Mouse (Mus musculus) testis, postnatal 10 days (tissue): ENCODE data around the gene Pcyt1a.
A peak's percentile ranks its signal among the peaks of the same experiment; 100 is the strongest.
"Not testable (repeated sequence)": the region's sequence is repeated elsewhere in the genome, so short reads cannot be mapped to it uniquely, and the experiment has no call there.

Experiments
- DNase-seq: peaks from one replicate; pipeline ENCODE4 v3.0.0; 2021; ENCODE audit warnings: low spot score

Gene Pcyt1a

DNA sequence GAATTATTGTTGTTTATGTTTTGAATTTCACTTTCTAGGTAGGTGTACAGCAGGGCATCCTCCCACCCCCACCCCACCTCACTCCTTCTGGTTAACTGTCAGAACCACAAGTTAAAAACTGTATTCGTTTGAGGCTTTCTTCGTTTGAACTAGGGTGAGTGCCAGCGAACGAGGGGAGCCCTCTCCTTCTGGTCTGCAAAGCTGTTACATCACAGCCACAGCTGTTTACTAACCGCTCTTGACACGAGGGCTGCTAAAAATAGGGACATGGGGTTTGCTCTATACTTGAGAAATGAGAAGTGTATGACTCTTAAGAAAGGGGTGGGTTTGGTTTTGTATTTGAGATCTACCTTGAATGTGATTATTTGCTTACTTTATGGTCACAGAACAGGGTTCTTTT lies 3.3 kb downstream of the Pcyt1a start:
- no peak for DNase-seq

- DNase-seq = no peak
Measured at GRCm38 (mm10) chr16:32434691-32435090, 4.0 kb downstream of the Pcyt1a start.

- DNase-seq = no peak
Measured at GRCm38 (mm10) chr16:32436657-32437056, 5.9 kb downstream of the Pcyt1a start.

DNA sequence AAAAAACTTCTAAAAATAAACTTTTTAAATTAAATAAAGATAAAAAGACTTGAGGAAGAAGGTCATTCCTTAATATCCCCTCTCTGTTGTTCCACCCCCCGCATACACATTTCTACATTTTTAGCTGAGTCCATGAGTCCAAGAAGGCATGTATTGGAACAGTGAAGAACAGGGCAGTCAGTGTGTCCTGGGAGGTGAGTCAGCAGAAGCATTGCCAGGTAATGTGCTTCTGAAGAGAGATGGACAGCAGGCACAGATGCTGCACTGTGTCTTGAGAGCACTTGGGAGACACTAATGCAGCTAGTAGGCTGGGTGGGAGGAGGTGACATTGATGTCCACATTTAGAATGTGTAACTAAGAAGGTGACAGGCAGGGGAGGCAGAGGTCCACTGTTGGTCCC lies 6.5 kb downstream of the Pcyt1a start:
- no peak for DNase-seq

DNA sequence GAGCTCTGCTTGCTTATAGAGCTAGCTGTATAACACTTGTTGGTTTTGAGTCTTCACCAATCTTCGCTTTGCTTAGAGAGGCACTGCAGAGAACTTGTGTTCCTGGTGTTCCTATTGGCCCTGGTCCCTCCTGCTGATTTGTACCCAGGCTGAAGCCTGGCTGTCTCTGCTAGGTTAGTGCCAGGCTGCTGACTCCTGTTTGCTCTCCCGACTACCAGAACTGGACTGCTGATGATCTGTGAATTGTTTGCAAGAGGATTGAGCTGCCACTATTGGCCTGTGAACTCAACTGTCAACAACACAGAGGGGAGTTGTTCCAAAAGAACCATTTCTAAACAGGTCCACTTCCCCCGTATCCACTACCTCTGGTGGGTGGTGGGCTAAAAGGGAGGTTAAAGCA lies 10.7 kb downstream of the Pcyt1a start:
- DNase-seq = no peak

DNA sequence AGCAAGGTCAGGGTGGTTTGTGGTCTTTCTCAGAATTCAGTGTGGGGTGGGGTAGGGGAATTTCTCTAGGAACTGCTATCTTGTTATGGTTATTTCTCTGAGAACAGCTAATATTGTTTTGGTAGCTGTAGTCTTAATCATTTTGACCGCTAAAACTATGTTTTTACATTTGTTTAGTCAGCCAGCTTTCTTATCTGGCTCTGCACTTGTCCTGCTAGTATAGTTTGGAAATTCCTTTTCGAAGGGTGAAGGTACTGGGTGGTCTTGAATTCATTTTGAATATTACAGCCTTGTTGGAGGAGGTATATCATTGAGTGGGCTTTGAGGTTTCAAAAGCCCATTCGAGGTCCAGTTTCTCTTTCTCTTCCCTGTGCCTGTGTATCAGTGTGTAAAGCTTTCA lies 13.9 kb downstream of the Pcyt1a start:
- DNase-seq = not testable (repeated sequence)

- no peak for DNase-seq
Measured at GRCm38 (mm10) chr16:32445558-32445957, 14.8 kb downstream of the Pcyt1a start.

DNA sequence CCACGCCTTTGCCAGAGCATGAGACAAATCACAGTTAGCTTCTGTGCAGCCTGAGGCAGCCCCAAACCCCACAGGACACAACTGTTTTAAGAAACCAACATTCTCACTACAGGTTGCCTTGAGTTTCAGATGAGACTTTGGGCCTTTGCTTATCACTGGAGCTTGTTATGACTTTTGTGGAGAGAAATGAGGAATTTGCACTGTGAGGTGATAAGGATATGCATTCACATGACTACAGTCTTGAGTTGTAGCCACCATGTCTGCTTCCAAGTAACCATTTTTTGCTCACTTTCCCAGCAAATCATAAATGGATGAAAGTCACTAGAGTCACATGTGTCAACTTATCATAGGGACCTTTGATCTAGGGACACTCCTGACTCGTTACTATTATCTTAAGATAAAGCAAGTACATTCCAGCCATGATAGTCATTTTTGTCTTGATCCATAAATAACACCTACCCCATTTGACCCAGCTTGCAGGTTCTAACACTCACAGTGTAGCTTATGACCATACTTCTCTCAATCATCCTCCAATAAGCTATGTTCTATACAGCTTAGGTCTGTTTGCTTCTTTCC lies 15.9 kb downstream of the Pcyt1a start:
- DNase-seq = no peak

DNA sequence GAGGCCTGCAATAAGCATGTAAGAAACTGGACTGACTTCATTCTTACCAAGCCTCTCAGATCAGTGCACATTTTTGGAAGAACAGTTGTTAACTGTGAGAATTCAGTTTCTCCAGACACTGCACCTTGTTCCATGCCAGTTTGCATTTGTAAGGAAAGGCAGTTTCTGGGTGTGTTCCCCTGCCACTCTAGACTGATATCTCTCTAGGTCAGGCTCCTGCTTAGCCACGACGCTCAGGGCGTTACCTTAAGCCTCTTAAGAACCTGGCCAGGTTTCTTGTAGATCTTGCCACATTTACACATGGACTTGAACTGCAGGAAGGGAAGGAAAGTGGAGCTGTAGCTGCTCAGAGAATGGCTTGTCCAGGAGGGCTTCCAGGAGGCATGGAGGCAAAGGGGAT lies 18.9 kb downstream of the Pcyt1a start:
- no peak for DNase-seq

- no peak for DNase-seq
Measured at GRCm38 (mm10) chr16:32450133-32450532, 19.4 kb downstream of the Pcyt1a start.

DNA sequence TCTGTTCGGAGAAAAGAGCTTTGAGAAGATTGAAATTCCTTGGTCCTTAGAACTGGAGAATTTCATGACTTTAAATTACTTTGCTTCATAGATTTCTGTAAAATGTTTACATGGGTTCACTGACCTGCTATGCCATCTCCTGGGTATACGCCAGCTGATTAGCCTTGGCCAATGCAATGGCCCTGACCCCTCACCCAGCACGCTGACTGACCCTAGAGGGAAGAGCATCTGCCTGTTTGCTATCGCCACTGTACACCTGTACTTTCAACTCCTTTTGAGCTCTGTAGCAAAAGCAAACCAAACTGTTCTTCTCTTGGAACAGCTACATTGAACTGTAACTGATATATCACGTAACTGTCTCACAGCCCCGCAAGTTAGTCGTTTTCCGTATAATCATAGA lies 22.4 kb downstream of the Pcyt1a start:
- no peak for DNase-seq

DNA sequence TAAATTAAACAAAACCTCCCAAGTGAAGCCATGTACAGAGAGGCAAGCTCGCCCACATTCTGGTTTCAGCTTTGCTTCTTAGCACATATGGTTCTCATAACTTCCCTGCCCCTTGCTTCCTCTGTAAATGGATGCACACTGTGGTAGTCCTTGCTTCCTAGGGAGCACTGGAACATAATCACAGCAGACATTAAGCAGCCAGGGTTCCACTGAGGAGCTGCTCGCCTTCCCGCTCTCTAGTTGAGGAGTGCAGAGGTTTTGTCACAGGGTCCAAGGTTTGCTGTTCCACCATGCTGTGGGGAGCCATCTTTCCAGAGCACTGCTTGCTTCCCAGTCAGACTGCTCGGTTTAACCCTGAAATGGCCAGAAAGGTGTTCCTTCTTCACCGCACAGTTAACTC lies 23.9 kb downstream of the Pcyt1a start:
- DNase-seq = no peak

DNA sequence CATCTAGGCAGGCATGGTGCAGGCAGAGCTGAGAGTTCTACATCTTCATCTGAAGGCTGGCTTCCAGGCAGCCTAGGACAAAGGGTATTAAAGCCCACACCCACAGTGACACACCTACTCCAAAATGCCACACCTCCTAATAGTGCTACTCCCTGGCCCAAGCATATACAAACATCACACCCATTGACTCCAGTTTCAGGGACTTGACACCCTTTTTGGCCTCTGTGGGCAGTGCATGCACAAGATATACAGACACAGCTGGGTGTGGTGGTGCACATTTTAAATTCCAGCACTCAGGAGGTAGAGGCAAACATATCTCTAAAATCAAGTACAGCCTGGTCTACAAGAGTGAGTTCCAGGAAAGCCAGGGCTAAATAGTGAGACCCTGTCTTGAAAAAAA lies 25.4 kb downstream of the Pcyt1a start:
- DNase-seq = no peak

DNA sequence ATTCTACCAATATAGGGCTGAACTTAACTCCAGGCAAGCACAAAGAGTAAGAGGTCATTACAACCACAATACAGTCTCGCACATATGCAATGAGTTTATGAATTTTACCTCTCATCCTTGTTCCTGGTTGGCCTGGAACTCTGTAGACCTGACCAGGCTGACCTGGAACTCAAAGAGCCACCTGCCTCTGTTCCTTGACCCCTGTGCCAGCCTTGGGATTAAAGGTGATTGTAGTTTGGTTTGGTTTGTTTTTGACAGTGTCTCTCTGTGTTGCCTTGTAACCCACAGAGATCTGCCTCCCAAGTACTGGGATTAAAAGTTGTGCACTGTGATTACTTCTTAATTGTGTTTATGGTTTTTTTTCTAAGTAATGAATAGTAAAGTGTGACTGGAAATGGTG lies 26.0 kb downstream of the Pcyt1a start:
- no peak for DNase-seq

- DNase-seq = peak; percentile 57
Measured at GRCm38 (mm10) chr16:32457589-32458386, 27.1 kb downstream of the Pcyt1a start.

- no peak for DNase-seq
Measured at GRCm38 (mm10) chr16:32460518-32460917, 29.8 kb downstream of the Pcyt1a start.

DNA sequence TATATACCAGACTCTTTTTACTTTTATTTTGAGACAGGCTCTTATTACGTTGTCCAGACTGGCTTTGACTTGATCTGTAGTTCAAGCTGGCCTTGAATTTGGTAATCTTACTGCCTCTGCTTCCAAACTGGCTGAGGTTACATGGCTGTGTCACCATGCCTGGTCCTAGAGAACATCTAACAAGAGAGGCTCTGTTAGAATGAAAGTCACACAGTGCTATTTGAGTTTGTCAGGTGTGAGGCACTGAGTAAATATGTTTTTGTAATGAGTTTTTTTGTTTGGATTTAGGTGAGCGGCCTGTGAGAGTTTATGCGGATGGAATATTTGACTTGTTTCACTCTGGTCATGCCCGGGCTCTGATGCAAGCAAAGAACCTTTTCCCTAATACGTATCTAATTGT lies 31.0 kb downstream of the Pcyt1a start:
- DNase-seq = no peak

DNA sequence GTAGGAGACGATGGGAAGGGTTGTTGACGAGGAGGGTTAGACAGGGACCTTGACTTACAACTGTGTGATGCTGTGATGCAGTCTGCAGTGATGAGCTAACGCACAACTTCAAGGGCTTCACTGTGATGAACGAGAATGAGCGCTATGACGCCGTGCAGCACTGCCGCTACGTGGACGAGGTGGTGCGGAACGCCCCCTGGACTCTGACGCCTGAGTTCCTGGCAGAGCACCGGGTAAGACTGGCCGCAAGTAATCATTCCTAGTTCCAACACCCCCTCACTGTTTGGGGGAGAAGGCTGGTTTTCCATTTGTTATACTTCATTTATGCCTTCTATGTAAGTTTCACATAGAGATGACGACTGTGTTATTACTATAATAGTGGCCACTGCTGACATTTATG lies 32.2 kb downstream of the Pcyt1a start:
- no peak for DNase-seq

- DNase-seq = no peak
Measured at GRCm38 (mm10) chr16:32463426-32463825, 32.7 kb downstream of the Pcyt1a start.

DNA sequence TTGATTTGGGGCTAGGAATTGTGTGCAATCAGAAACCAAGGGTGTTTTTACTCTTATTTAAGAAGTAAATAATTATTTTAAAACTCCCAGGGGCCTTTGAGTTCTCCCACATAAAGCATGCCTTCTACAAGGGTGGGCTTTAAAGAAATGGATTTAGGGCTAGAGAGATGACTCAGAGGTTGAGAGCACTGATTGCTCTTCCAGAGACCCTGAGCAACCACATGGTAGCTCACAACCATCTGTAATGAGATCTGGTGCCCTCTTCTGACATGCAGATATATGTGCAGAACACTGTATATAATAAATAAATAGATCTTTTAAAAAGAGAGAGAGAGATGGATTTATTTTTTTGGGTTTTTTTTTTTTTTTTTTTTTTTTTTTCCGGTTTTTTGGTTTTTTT lies 34.2 kb downstream of the Pcyt1a start:
- no peak for DNase-seq

DNA sequence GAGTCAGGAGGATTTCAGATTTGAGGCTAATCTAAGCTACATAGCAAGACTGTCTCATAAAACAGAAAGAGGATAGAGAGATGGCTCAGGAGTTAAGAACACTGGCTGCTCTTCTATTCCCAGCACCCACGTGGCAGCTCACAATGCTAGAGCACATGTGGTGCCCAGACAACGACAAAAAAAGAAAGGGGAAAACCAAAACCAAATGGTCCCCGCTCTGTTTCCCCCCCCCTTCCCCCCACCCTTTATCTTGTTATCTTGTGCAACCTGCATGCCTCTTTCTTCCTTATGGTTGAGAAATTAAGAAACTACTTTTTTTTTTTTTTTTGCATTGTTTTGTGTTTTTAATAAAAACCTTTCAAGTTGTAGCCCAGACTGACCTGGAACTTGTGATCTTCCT lies 37.8 kb downstream of the Pcyt1a start:
- no peak for DNase-seq

GRCm38 (mm10) chr16:32469404-32470105 lies 38.8 kb downstream of the Pcyt1a start:
- DNase-seq = no peak

DNA sequence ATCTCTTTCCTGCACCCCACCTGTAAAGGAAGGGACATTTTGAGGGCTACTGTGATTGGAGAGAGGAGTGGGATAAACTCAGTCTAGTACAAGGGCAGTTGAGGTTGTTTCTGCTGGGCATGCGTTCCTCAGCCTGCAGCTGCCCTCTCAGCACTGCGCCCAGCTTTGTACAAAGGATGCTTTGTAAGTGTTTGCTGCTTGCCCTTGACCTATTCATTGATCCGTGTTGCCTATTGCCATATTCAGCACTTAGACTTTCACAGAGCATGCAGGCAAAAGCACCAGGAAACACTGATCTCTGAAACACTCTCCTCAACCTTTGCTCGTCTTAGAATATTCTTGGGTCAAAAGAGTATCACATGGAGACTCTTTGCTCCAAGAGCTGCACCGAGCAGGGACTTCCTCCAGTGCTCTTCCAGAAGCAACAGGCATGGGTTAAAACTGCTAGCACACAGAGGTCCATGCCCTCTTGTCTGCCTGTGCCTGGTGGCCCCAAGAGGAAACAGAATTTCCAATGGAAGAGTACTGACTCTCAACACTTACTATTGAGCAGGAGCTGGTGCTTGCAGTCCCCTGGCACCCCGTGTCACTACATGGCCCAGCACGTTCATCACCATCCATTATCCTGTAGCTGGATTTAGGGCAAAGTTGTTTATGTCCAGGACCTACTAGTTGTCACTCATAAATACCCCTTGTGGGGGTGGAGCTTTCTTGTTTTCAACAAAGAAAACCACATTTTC lies 41.7 kb downstream of the Pcyt1a start:
- DNase-seq = no peak
